Mouse (Mus musculus): ENCODE data around the gene Ago1. TPM values are rescaled to one million over a fixed set of nuclear protein-coding genes. Genes with fewer than 3 reads are reported as not detected.
A peak's percentile ranks its signal among the peaks of the same experiment; 100 is the strongest.

Ago1 gene
- 3.3 and 3.5 TPM in 2 replicates for polyA plus RNA-seq (2015; fragmentation: Nextera tagmentation; extraction: Ambion mirVana)

DNA sequence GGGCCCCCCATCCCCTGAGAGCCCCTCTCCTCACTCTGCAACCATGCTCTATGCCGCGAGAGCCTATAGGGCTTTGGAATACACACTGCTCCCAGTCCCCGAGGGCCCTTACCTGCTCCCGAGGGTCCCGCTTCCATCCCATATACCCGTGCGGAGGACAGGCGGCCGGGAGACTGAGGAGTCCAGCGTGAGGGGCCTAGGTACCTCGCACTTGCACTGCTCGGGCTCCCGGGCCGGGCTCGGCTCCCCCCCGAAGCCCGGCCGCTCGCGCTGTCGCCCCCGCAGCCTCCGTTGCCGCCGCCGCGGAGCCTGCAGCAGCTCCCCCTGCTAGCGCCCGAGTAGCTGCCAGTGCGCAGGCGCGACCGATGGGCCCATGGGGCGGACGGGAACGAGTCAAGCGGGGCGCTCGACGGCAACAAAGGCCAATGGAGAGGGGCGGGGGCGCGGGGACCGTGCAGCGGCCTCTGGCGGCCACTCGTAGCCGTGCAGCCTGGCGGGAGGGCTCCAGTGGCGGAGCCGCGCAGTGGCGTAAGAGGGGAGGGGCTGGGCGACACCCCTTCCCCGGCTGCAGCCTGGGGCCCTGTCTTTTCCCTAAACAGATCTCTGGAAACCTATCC, at the start of gene Ago1:
Gene Ago1 (minus strand): TSS at position 299 of the 617 bp plus-strand sequence.
- peak within 1 kb of the TSS; percentile 93 for H3K4me3 ChIP-seq (ENCODE audit: low read length)
- H3K36me3 ChIP-seq (ENCODE audit: control insufficient read depth, insufficient read depth, low read length) = no peaks in the 10 kb centered on the region
- peak within 1 kb of the TSS; percentile 95 for H3K9ac ChIP-seq (ENCODE audit: low read depth, low read length)
- no peaks in the 10 kb centered on the region for H3K27me3 ChIP-seq (replicated peaks; ENCODE audit: control insufficient read depth, insufficient read depth, low read length)
- no peaks in the 10 kb centered on the region for H3K9me3 ChIP-seq (ENCODE audit: control insufficient read depth, low read length)
- WGBS = under 1% methylated on average over 55 of the region's 55 CpGs
- peaks cover 26% of the 10 kb centered on the region for H3K4me1 ChIP-seq (ENCODE audit: control insufficient read depth, insufficient read depth, low read length)
- peak within 1 kb of the TSS; percentile 83 for H3K27ac ChIP-seq (ENCODE audit: low read length)
- H3K4me2 ChIP-seq (ENCODE audit: low read depth, low read length) = peak within 1 kb of the TSS; percentile 85
- ATAC-seq = peak; percentile 90

DNA sequence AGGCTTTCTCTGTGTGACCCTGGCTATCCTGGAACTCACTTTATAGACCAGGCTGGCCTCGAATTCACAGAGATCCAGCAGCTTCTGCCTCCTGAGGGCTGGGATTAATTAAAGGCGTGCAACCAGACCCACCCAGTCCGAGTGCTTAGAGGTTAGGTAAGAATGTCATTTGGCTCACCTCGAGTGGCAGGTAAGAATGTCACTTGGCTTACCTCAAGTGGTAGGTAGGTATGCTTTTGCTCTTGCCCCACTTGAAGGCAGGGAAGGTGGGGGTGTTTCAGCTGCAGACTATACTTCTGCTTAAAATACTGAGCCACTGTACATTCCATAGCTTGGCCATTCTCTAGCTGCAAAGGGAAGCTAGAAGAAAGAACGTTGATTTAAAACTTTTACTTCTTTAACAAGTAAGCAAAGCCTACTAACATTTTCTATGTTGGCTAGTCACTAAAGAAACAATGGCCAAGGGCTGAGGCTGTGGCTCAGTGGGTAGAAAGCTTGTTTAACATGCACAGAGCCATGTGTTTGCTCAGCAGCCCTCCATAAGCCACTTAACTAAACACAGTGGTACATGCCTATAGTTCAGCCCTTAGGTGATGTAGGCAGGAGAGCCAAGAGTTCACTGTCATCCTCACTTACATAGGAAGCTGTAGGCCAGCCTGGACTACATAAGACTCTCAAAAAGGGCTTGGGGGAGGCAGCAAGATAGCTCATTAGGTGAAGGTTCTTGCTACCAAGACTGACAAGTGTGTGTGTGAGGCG, 44.1 kb upstream of the Ago1 start:
- Histone ChIP-seq H3K27me3 (replicated peaks; ENCODE audit: control insufficient read depth, insufficient read depth, low read length) (no peaks in the 10 kb centered on the region), H3K4me2 (ENCODE audit: low read depth, low read length) (no peak overlapping the region), H3K4me1 (ENCODE audit: control insufficient read depth, insufficient read depth, low read length) (no peaks in the 10 kb centered on the region), H3K4me3 (ENCODE audit: low read length) (no peak overlapping the region), H3K36me3 (ENCODE audit: control insufficient read depth, insufficient read depth, low read length) (no peaks in the 10 kb centered on the region; the same call in 1 of the 2 replicates), H3K9ac (ENCODE audit: low read depth, low read length) (no peak overlapping the region), H3K27ac (ENCODE audit: low read length) (no peak overlapping the region), H3K9me3 (ENCODE audit: control insufficient read depth, low read length) (no peaks in the 10 kb centered on the region)
- no peak for ATAC-seq
- 85% methylated on average over 6 of the region's 6 CpGs for WGBS

DNA sequence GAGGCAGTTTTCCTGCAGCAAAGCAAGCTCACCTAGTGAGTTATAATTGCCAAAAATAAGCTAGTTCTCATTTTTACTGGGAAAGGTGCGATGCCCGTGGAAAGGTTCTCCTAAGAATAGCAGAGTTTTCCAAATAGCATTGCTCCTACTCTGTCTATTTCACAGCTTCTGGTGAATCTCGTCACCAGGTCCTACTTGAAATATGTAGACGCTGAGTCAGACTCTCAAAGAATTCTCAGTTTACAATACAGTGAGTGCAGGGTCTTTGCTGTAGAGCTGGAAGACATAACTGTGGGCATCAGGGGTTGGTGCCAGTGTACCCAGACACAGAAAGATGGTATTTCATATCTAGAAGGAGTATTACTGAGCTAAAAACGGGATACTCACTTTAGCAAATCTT, 42.6 kb upstream of the Ago1 start:
- H3K4me3 ChIP-seq (ENCODE audit: low read length) = no peak overlapping the region
- no peaks in the 10 kb centered on the region for H3K4me1 ChIP-seq (ENCODE audit: control insufficient read depth, insufficient read depth, low read length)
- no peak overlapping the region for H3K4me2 ChIP-seq (ENCODE audit: low read depth, low read length)
- WGBS = 86% methylated on average over 5 of the region's 5 CpGs
- H3K36me3 ChIP-seq (ENCODE audit: control insufficient read depth, insufficient read depth, low read length) = no peaks in the 10 kb centered on the region; the same call in 1 of the 2 replicates
- H3K9me3 ChIP-seq (ENCODE audit: control insufficient read depth, low read length) = no peaks in the 10 kb centered on the region
- no peak for ATAC-seq
- H3K9ac ChIP-seq (ENCODE audit: low read depth, low read length) = no peak overlapping the region
- H3K27me3 ChIP-seq (replicated peaks; ENCODE audit: control insufficient read depth, insufficient read depth, low read length) = no peaks in the 10 kb centered on the region
- no peak overlapping the region for H3K27ac ChIP-seq (ENCODE audit: low read length)

DNA sequence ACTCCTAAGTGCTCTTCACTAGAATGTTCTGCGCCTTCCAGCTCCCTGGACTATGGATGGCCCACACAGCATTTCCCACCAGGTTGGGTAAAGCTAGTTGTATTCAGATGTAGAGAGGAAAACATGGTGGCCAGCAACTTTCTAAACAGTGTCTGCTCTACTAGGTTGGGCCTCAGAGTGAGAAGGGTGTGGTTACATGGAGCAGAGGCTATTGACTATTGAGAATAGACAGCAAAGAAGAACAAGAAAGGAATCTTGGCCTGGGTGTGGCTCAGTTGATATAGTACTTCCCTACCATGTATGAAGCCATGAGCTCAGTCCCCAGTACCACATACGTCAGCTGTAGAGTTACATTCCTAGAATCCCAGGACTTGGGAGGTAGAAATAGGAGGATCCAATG, 40.7 kb upstream of the Ago1 start:
- H3K4me2 ChIP-seq (ENCODE audit: low read depth, low read length) = no peak overlapping the region
- peak; percentile 54 for ATAC-seq
- H3K4me3 ChIP-seq (ENCODE audit: low read length) = no peak overlapping the region
- no peaks in the 10 kb centered on the region for H3K9me3 ChIP-seq (ENCODE audit: control insufficient read depth, low read length)
- H3K27me3 ChIP-seq (replicated peaks; ENCODE audit: control insufficient read depth, insufficient read depth, low read length) = no peaks in the 10 kb centered on the region
- no peaks in the 10 kb centered on the region; the same call in 1 of the 2 replicates for H3K36me3 ChIP-seq (ENCODE audit: control insufficient read depth, insufficient read depth, low read length)
- no peak overlapping the region for H3K9ac ChIP-seq (ENCODE audit: low read depth, low read length)
- 88% methylated on average over 2 of the region's 2 CpGs for WGBS
- no peaks in the 10 kb centered on the region for H3K4me1 ChIP-seq (ENCODE audit: control insufficient read depth, insufficient read depth, low read length)
- H3K27ac ChIP-seq (ENCODE audit: low read length) = peak overlapping the region; percentile 51; the same call in 1 of the 2 replicates

DNA sequence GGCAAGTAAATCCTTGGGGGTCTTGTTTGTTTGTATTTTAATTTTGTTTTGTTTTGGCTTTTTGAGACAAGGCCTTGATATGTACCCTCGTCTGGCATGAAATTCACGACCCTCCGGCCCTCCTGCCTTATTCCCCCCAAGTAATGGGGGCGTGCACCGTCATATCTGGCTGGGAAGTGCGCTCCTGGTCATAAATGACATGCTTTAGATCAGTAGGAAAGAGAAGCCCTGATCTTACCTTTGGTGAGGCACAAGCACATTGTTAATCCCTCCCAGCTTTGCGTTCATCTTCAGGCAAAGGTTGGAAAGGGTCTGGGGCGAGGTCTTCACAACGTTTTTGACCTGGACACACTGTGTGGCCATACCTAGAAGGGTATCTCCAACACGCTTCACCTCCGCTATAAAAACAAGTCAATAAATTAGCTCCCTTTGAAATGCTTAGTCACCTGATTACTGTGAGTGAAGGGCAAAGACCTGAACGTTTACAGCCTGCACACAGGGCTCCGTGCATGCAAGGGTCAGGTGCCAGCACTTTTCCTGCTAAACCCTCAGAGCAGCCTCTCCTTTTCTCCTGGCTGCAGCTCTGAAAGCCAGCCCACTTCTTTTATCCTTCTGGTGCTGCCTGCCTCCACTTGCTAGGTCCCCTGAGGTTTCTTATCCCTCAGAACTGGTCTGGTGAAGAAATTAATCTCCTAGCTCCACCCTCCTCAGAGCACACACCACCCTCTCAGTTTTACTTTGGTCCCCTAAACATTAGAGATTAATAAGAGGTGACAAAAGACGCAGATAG, 39.9 kb upstream of the Ago1 start:
- Histone ChIP-seq H3K36me3 (ENCODE audit: control insufficient read depth, insufficient read depth, low read length) (no peaks in the 10 kb centered on the region; the same call in 1 of the 2 replicates), H3K27ac (ENCODE audit: low read length) (peak overlapping the region; percentile 51; the same call in 1 of the 2 replicates), H3K27me3 (replicated peaks; ENCODE audit: control insufficient read depth, insufficient read depth, low read length) (no peaks in the 10 kb centered on the region), H3K4me3 (ENCODE audit: low read length) (no peak overlapping the region), H3K9ac (ENCODE audit: low read depth, low read length) (no peak overlapping the region), H3K4me1 (ENCODE audit: control insufficient read depth, insufficient read depth, low read length) (no peaks in the 10 kb centered on the region), H3K9me3 (ENCODE audit: control insufficient read depth, low read length) (no peaks in the 10 kb centered on the region), H3K4me2 (ENCODE audit: low read depth, low read length) (0 out of 2 replicates have a peak overlapping the region, but pooled peaks have one; percentile 5)
- ATAC-seq = peak; percentile 91
- 56% methylated on average over 14 of the region's 14 CpGs for WGBS

DNA sequence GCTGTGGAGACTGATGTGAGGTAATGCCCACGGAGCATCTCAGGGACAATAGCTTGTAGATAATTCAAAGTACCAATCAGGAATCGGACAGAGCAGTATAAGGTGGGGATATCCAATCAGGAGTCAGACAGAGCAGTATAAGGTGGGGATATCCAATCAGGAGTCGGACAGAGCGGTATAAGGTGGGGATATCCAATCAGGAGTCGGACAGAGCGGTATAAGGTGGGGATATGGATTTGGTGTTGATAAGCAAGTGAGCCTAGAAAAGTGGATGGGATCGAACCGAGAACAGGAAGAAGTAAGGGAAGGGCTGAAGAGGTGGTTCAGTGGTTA, 34.6 kb upstream of the Ago1 start:
- ATAC-seq = no peak

DNA sequence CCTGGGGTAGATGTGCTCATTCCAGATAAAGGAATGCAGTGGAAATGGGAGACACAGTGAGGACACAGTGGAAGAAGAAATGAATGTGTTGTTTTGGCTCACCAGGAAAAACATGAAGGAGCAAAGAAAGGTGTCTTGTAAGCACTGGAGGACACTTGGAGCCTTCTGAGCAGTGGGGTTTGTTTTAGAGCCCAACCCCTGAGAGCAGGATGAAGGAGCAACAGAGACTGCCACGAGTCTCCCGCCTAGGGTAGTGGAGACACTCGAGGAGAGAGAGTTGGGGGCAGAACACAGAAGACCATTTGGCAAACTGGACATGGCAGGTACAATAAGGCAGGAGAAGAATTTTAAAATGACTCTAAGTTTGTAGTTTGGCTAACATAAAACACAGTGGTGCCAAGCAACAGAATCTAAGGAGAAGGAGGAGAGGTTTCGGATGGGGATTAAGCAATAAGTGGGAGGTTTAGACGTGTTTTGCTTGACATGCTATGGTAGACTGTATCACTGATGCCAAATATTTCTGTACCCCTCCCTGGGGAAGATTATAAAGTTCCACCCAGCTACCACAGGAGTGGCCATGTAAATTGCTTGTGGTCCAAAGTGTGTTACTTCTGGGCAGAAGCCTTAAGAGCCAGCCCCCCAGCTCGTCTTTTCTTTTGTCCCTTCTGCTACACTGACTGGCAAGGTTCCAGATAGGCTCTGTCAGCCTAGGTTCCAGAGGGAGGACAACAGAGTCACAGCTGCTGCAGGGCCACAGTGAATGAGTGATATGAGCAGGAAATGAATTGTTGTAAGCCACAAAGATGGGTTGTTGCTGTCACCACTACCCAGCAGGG, 34.0 kb upstream of the Ago1 start:
- H3K4me3 ChIP-seq (ENCODE audit: low read length) = no peak overlapping the region
- ATAC-seq = no peak
- no peak overlapping the region for H3K27ac ChIP-seq (ENCODE audit: low read length)
- no peaks in the 10 kb centered on the region for H3K4me1 ChIP-seq (ENCODE audit: control insufficient read depth, insufficient read depth, low read length)
- H3K9ac ChIP-seq (ENCODE audit: low read depth, low read length) = no peak overlapping the region
- 65% methylated on average over 6 of the region's 6 CpGs for WGBS
- H3K27me3 ChIP-seq (replicated peaks; ENCODE audit: control insufficient read depth, insufficient read depth, low read length) = no peaks in the 10 kb centered on the region
- no peak overlapping the region for H3K4me2 ChIP-seq (ENCODE audit: low read depth, low read length)
- no peaks in the 10 kb centered on the region for H3K9me3 ChIP-seq (ENCODE audit: control insufficient read depth, low read length)
- no peaks in the 10 kb centered on the region for H3K36me3 ChIP-seq (ENCODE audit: control insufficient read depth, insufficient read depth, low read length)

More for the DNA sequence above, 34.6 kb upstream of the Ago1 start:
- Histone ChIP-seq H3K36me3 (ENCODE audit: control insufficient read depth, insufficient read depth, low read length) (no peaks in the 10 kb centered on the region), H3K27ac (ENCODE audit: low read length) (no peak overlapping the region), H3K9me3 (ENCODE audit: control insufficient read depth, low read length) (no peaks in the 10 kb centered on the region), H3K4me1 (ENCODE audit: control insufficient read depth, insufficient read depth, low read length) (no peaks in the 10 kb centered on the region), H3K4me2 (ENCODE audit: low read depth, low read length) (no peak overlapping the region), H3K9ac (ENCODE audit: low read depth, low read length) (no peak overlapping the region), H3K27me3 (replicated peaks; ENCODE audit: control insufficient read depth, insufficient read depth, low read length) (no peaks in the 10 kb centered on the region), H3K4me3 (ENCODE audit: low read length) (no peak overlapping the region)
- 57% methylated on average over 8 of the region's 8 CpGs for WGBS

DNA sequence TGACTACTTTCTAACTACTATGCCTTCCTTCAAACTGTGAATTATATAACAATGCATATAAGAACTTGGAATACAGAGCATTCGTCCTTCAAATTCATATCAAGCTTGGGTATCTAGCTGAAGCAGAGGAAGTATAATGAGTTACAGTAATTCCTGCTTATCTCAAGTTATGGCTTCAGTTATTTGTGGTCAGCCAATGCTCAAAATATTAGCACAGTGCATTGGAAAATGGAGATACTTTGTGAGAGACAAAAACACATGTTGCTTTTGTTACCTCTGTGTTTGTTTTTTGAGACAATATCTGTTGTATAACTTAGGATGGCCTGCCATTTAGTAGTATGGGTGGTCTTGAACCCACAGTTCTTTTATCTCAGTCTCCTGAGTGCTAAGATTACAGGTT, 30.2 kb upstream of the Ago1 start:
- H3K27me3 ChIP-seq (replicated peaks; ENCODE audit: control insufficient read depth, insufficient read depth, low read length) = no peaks in the 10 kb centered on the region
- no peak overlapping the region for H3K9ac ChIP-seq (ENCODE audit: low read depth, low read length)
- no peak overlapping the region for H3K4me3 ChIP-seq (ENCODE audit: low read length)
- no peaks in the 10 kb centered on the region for H3K36me3 ChIP-seq (ENCODE audit: control insufficient read depth, insufficient read depth, low read length)
- H3K4me1 ChIP-seq (ENCODE audit: control insufficient read depth, insufficient read depth, low read length) = no peaks in the 10 kb centered on the region
- WGBS = 77% methylated on average over 1 of the region's 1 CpGs
- no peak for ATAC-seq
- H3K27ac ChIP-seq (ENCODE audit: low read length) = no peak overlapping the region
- H3K9me3 ChIP-seq (ENCODE audit: control insufficient read depth, low read length) = no peaks in the 10 kb centered on the region
- H3K4me2 ChIP-seq (ENCODE audit: low read depth, low read length) = no peak overlapping the region
